Mouse (Mus musculus) adrenal gland, adult (tissue): ENCODE measurements at regions not wholly inside any gene's neighbourhood (a gene's known extent, or its start where the extent isn't known, plus 50 kb on each side); places are given as distances from the start of the nearest gene placed in this dataset.

Source experiments
- DNase-seq, 2 experiments: peaks; one replicate each; pipeline ENCODE4 v3.0.0; 2022 to 2023; ENCODE audit warnings: low spot score in 1 of 2; ENCODE audit not compliant: inconsistent age in 2 of 2

GRCm38 (mm10) chr8:126665581-126666241 lies 71.9 kb upstream of the Irf2bp2 start:
- peak; percentile 86 to 96 for DNase-seq

DNA sequence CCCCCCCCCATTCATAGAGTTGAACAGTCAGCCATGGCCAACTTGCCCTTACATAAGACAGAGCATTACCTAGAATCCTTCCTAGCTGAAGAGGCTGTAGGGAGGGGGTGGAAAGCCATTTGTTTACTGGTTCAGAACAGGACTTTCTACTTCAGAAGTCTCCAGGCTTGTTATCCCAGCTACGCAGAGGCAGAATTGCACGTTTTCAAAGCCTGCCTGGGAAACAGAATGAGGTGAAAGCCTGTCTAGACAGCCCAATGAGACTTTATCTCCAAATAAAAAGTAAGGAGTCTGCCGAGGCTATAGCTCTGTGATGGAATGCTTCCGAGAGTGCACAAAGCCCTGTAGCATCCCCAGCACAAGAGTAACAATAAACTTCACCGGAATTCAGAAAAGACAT lies 71.1 kb upstream of the Irf2bp2 start:
- no peak for DNase-seq

DNA sequence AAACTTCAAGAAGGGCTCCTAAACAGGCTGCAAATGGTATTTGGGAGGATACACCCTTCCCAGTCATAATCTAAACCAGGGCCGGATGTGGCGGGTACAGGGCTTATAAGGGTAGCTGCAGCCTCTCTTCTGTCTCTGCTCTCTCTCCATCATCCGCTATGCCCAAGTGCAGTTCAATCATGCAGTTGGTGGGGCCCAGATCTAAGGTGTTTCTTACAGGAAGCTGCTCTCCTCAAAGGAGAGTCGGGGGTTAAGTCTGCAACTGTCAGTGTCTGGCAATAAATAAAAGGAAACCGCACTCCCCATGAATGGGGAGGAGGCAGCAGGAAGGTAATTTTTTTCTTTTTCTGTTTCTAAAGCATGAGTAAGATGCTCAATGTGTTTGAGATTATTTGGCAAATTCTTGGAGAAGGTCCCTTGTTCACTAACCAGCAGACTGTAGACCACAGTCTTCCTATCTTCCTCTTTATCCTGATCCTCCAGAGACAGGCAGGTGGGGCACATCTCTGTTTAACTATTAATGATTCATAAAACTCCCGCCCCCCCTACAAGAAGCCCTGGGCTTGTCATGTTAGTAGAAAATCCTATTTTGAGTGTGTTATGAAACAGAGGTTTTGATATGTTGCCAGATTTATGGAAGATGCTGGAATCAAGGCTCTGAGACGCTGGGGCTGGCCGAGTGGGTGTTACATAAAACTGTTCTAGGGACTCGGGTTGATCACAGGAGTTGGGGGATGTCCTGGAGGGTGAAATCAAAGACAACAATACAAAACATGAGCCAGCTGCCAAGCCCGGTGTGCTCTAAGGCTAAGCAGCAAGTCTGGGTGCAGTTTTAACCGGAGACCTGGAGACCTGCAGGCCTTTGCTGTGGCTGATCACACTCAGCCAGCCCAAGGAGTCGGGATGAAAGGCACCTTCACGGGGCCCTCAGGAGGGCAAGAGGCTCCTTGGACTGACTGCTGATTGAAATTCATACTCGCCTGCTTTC lies 69.3 kb upstream of the Irf2bp2 start:
- peak; percentile 49 to 81 for DNase-seq

- peak; percentile 38 to 80 for DNase-seq
These were observed 68.4 kb upstream of the Irf2bp2 start for GRCm38 (mm10) chr8:126662151-126662550.

GRCm38 (mm10) chr8:126661511-126662142 lies 67.8 kb upstream of the Irf2bp2 start:
- DNase-seq: peak; percentile 83 to 88

DNA sequence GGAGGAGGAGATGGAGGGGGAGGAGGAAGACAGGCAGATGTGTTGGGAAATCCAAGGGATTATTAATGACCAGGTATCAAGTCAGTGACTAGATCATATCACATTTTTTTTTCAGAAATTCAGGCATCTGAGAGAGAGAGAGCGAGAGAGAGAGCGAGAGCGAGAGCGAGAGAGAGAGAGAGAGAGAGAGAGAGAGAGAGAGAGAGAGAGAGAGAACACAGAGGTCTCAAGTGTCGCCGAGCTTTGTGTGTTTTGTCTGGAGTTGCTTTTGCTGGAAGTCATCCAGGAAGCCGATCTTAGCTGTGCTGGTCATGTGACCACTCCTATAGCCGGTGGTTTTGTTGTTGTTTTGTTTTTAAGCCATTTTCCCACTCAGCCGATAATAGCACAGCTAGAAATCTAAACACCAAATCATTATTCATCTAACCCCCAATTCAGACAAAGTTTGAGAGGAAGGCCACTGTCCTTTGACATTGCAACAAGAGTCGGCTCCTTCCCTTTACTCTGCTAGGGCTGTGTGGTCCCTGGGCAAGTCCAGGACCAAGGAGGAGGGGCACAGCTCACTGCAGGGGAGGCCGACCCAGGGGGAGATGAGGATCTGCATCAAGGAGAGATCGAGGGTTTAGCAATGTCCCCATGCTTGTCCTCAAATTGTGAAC lies 67.0 kb upstream of the Irf2bp2 start:
- peak in 1 of 2 experiments; percentile 75 for DNase-seq

DNA sequence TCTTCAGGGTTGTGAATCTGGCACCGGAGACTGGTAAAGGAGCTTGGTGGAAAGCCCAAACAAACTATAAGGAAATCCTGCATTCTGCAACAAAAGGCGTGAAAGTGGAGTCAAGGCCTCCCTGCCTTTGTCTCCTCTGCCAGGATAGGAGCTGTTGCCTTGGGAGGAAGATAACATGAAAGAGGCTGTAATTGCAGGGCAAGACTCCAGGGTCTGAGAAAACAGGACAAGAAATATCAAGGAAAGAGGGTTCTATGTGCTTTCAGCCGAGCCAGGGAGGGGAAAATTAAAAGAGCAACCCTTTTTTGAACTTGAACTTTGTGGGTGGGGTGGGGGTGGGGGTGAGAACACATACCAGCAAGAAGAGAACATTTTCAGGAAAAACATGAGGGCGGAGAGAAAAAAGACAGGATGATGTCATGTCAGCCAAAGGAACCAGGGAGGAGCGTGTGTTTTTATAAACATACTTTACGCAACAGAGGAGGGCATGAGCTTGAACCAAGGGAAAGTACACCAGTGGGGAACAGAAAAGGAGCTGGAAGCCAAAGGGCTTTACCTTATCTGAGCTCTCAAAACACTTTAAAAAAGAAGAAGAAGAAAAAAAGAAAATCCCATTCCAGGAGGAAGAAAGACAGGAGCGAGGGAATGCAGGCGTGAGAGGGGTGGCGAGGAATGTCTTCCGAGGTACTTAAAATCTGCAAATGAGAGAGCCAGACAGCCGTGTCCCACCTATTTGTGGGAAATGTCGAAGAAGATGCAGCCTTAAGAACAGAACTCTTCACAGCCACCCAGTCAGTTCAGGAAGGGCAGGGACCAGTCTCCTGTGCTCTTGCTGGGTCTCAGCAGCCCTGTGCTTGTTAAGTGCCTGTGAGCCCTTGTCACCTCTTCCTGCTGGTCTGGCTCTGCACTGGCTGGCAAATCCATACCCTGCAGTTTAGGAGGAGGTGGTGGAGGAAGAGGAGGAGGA lies 66.2 kb upstream of the Irf2bp2 start:
- peak; percentile 53 to 85 for DNase-seq

DNA sequence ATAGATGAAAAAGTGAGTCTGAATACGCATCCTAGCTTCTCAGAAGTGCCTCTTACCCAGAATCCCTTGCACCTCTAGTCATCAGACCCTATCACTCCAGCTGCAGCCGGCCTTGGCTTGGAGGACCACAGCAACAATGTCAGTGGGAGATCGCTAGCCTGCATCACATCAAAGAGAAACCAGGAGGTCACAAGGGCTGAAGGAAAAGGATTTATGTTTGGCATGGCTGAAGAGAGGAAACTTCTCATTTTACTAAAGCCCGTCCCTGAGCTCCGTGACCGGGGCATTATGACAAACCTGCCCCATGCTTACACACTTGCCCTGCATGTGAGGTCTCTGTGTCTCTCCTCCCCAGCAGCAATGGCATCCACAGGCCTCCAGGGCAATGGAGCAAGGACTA lies 63.8 kb upstream of the Irf2bp2 start:
- peak; percentile 64 to 82 for DNase-seq

DNA sequence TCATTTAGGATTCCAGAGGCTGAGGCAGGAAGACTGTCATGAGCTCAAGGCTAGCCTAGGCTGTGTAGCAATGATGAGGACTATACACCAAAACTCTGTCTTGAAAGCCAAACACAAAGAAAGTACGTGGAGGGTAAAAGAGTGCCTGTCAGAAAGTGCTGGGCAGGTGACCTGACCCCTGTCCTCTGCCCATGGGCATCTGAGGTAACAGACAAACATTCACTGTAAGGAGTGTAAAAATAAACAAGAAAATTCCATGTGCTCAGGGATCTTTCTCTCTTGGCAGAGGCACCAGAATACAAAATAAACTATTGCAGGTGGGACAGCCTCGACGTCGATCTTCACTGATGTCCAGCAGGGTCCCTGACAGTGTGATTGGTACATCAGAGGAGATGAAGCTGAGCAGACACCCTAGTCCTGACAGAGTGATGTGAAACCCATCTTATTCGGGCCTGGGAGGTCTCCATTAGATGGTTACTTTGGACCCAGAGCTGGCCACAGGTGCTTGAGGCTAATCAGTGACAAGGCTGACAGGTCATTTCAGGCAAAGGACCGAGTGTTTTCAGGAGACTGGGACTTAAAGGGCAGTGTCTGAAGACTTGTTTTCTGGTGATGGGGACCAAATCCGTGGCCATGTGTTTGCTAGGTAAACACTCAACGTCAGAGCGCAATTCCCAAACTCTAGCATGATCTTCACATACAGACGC lies 62.9 kb upstream of the Irf2bp2 start:
- no peak for DNase-seq

DNA sequence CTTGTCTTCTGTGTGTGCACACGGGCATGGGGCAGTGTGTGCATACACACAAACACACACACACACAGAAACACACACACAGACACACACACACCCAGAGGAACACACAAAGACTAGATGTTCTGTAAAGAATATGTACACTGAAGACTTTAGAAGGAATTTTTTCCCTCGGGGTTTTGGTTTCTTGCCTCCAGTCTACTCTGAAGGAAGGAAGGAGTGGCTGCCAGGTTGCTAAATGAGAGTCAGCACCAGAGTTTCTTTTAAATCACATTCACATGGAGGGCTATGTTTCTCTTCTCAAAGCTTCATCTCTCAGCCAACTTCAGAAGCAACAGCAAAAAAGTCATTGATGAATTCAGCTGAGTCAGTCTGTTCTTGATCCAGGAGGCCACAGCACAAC lies 61.8 kb upstream of the Irf2bp2 start:
- DNase-seq: peak in 1 of 2 experiments; percentile 48

- no peak for DNase-seq
These were observed 60.6 kb upstream of the Irf2bp2 start for GRCm38 (mm10) chr8:126654353-126654752.

DNA sequence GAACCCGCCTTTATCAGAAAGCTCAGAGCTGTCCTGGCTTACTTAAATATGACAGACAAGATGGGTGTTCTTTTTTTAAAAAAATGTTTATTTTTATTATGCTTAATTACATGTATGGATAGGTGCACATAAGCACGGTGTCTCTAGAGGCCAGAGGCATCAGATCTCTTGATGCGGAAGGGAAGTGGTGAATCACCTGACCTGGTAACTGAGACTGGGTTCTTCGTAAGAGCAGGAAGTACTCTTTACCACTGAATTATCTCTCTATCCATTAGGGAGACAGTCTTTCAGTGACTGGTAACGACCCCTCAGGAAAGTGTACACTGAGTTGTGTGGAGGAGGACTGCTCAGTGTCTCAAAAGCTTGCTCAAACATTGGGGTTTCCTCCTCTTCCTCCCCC lies 58.4 kb upstream of the Irf2bp2 start:
- DNase-seq: no peak

DNA sequence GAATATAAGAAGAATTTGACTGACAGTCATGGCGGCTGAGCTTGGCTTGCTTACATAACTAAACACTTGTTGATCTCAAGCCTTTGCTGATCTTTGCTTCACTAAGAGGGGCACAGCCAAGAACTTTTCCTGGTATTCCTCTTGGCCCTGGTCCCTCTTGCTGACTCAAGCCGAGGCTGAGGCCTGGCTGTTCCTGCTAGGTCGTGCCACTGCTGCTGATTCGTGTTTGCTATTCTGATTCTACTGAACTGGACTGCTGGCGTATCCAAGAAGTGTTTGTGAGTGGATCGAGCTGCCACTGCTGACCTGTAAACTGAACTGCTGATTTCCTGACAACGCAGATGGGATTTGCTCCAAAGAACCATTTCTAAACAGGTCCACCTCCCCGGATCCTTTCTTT lies 57.2 kb upstream of the Irf2bp2 start:
- DNase-seq: peak; percentile 42 to 48

DNA sequence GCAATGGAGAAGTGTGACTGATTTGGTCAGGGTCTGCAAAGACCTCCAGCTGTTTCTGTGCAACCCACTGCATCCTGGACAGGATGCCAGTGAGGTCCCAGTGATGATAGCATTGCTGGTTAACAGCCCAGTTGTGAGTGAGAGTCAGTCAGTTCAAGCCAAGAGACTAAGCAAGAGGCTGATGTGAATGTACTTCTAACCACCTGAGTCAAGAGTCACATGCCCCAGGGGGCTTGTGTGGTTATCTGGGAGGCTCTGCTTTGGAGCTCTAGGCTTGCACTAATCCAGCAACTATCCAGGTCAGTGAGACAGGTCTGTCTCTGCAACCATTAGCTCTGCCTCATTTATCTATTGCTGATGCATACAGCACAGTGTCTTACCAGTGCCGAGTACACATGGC lies 55.5 kb upstream of the Irf2bp2 start:
- DNase-seq: no peak

- no peak for DNase-seq
These were observed 53.6 kb upstream of the Irf2bp2 start for GRCm38 (mm10) chr8:126647350-126647749.

DNA sequence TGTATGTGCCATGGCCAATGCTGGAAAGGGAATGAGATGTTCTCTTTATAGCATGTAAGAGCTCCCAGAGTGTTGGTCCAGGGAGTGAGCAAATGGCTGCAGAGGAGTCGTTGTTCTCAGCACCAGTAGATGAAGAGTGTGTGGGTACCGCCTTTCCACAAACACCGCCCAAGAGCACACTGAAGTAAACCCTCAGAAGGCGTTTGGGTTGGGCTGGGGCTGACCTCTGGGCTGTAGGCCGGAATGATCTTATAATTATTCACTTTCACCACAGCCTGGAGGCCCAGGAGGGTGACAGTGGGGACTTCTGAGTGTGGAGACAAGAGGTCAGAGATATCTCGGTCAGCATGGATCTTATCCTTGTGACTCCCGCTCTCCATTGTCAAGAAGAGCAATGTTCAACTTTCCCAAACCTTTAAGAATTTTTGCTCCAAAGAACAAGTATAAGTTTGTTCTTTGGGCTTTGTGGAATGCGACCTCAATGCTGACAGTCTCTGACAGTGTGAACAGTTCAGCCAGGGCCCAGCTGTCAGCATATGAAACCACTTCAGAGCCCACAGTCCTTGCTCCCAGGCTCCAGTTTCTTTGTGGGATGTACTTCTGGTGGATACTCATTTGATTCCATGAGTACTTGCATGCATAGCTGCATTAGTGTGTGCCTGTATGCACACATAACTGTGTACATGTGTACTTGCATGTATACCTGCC lies 53.0 kb upstream of the Irf2bp2 start:
- DNase-seq: no peak

GRCm38 (mm10) chr8:126644179-126644578 lies 50.4 kb upstream of the Irf2bp2 start:
- DNase-seq: no peak
